Mouse (Mus musculus) testis, postnatal 10 days (tissue): ENCODE measurements at regions not wholly inside any gene's neighbourhood (a gene's known extent, or its start where the extent isn't known, plus 50 kb on each side); places are given as distances from the start of the nearest gene placed in this dataset.
"Not testable (repeated sequence)": the region's sequence is repeated elsewhere in the genome, so short reads cannot be mapped to it uniquely, and the experiment has no call there.

Experiments used
- DNase-seq: peaks from one replicate; pipeline ENCODE4 v3.0.0; 2021; ENCODE audit warnings: low spot score

- DNase-seq: peak; percentile 83
These were observed 86.9 kb downstream of the Bdh1 start for GRCm38 (mm10) chr16:31508981-31509380.

GRCm38 (mm10) chr16:31510097-31510496 lies 88.0 kb downstream of the Bdh1 start:
- no peak for DNase-seq

GRCm38 (mm10) chr16:31518816-31519215 lies 96.7 kb downstream of the Bdh1 start:
- no peak for DNase-seq

- DNase-seq: no peak
These were observed 98.0 kb downstream of the Bdh1 start for GRCm38 (mm10) chr16:31520081-31520480.

- no peak for DNase-seq
These were observed 99.7 kb downstream of the Bdh1 start for GRCm38 (mm10) chr16:31521786-31522185.

- no peak for DNase-seq
These were observed 104.7 kb downstream of the Bdh1 start for GRCm38 (mm10) chr16:31526711-31527344.

GRCm38 (mm10) chr16:31528596-31529283 lies 106.7 kb downstream of the Bdh1 start:
- DNase-seq: no peak

- DNase-seq: no peak
These were observed 107.3 kb downstream of the Bdh1 start for GRCm38 (mm10) chr16:31529284-31529958.

GRCm38 (mm10) chr16:31530090-31530489 lies 108.0 kb downstream of the Bdh1 start:
- DNase-seq: no peak

GRCm38 (mm10) chr16:31533196-31533777 lies 111.2 kb downstream of the Bdh1 start:
- no peak for DNase-seq

GRCm38 (mm10) chr16:31534923-31535523 lies 112.9 kb downstream of the Bdh1 start:
- no peak for DNase-seq

- no peak for DNase-seq
These were observed 114.2 kb downstream of the Bdh1 start for GRCm38 (mm10) chr16:31536328-31536727.

- no peak for DNase-seq
These were observed 116.5 kb downstream of the Bdh1 start for GRCm38 (mm10) chr16:31538606-31539005.

- no peak for DNase-seq
These were observed 119.6 kb upstream of the Dlg1 start for GRCm38 (mm10) chr16:31543499-31544170.

GRCm38 (mm10) chr16:31546062-31546827 lies 117.0 kb upstream of the Dlg1 start:
- no peak for DNase-seq

- no peak for DNase-seq
These were observed 116.4 kb upstream of the Dlg1 start for GRCm38 (mm10) chr16:31546828-31547224.

GRCm38 (mm10) chr16:31547391-31547790 lies 115.9 kb upstream of the Dlg1 start:
- DNase-seq: no peak

- no peak for DNase-seq
These were observed 113.3 kb upstream of the Dlg1 start for GRCm38 (mm10) chr16:31549975-31550374.

- DNase-seq: not testable (repeated sequence)
These were observed 112.7 kb upstream of the Dlg1 start for GRCm38 (mm10) chr16:31550539-31550938.

GRCm38 (mm10) chr16:31551416-31552151 lies 111.7 kb upstream of the Dlg1 start:
- DNase-seq: no peak
